Mouse (Mus musculus) adrenal gland, adult 2 months (tissue): ENCODE measurements at regions not wholly inside any gene's neighbourhood (a gene's known extent, or its start where the extent isn't known, plus 50 kb on each side); places are given as distances from the start of the nearest gene placed in this dataset.

Source experiments
- DNase-seq: peaks from one replicate; pipeline ENCODE4 v3.0.0; 2021

DNA sequence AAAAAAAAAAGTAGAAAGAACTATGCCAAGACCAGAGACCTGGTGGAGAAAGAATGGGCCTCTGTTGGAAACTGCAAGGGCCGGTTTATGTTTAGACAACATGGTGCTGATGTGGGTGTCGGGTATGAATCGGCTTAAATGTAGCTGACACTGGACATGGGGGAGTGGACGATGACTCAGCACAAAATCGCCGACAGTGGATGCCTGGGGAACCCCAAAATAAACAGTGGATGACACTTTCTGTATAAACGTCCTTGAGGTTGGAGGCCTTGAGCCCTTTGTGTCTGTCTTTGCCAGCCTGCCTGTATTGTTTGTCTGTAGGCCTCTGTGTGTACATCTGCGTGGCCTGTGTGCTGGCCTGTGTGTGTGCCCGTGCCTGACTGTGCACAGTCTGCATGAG is 52.1 kb upstream of the Enah start:
- DNase-seq, result peak; percentile 72

DNA sequence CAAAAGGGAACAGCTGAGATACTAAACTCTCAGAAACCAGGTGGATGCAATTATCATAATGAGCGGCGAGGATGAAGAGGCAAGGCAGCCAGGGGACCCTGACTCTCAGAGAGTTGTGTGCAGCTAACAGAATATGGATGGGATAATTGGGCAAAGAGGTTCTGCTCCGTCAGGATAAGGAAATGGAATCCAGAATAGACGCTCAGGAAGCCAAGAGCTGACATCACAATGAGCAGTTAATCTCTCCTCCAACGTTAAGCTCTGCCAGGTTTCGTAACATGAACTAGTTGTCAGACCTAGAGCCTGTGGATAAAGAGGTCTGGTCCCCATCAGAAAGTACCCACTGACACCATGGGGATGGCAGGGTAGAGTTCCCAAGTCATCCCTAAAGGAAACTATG is 51.4 kb upstream of the Srp9 start:
- DNase-seq, result no peak

DNA sequence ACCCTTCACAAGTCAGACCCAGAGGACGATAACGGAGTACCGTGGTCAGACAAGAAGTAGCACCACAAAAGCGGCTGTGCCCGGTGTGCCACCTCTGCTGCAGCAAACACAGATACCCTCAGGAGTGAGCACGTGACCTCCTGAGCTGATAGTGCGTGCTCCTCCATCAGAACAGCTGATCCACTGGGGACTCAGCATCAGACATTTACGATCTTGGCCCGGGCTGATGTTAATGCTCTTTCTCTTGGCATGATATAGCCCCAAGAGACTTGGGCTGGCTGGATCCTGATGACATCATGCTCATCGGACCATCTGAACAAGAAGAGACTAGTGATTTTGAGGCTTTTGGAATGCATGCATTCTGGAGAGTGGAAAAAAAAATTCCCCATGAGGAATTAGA is 50.3 kb upstream of the Srp9 start:
- DNase-seq, result no peak
